Mouse (Mus musculus) heart, embryonic 11.5 days (tissue): ENCODE results near the gene St6galnac1. TPM values are rescaled to one million over a fixed set of nuclear protein-coding genes. Genes with fewer than 3 reads are reported as not detected.

Experiments used
- ATAC-seq: fragments of 200-750 bp; cut with Nextera tagmentation; replicated peaks from 2 replicates; pipeline ENCODE4 v1.8.0; 2017; ENCODE audit warnings: moderate library complexity; ENCODE audit not compliant: insufficient number of reproducible peaks, low FRiP score, low TSS enrichment
- H3K27ac ChIP-seq: fragments of 300-500 bp; sonication (generic); 2 replicates; pipeline ENCODE4 v1.5.1; 2014; ENCODE audit warnings: mild to moderate bottlenecking, low read depth, low read length
- H3K27me3 ChIP-seq: fragments of 300-500 bp; sonication (generic); 2 replicates; pipeline ENCODE4 v1.6.1; 2014; ENCODE audit warnings: mild to moderate bottlenecking, low read length, mixed read lengths; ENCODE audit not compliant: control insufficient read depth, insufficient read depth
- H3K36me3 ChIP-seq: fragments of 300-500 bp; sonication (generic); 2 replicates; pipeline ENCODE4 v1.6.1; 2014; ENCODE audit warnings: mild to moderate bottlenecking, low read length, moderate library complexity, mixed read lengths; ENCODE audit not compliant: control insufficient read depth, insufficient read depth
- H3K4me1 ChIP-seq: fragments of 300-500 bp; sonication (generic); 2 replicates; pipeline ENCODE4 v1.6.1; 2014; ENCODE audit warnings: low read length; ENCODE audit not compliant: control insufficient read depth, insufficient read depth
- H3K4me2 ChIP-seq: fragments of 300-500 bp; sonication (generic); 2 replicates; pipeline ENCODE4 v1.6.1; 2014; ENCODE audit warnings: mild to moderate bottlenecking, moderate library complexity
- H3K4me3 ChIP-seq: fragments of 300-500 bp; sonication (generic); 2 replicates; pipeline ENCODE4 v1.5.1; 2014; ENCODE audit warnings: low read depth, low read length
- H3K9ac ChIP-seq: fragments of 300-500 bp; sonication (generic); 2 replicates; pipeline ENCODE4 v1.6.1; 2014; ENCODE audit warnings: mild to moderate bottlenecking, low read depth, low read length, moderate library complexity
- H3K9me3 ChIP-seq: fragments of 300-500 bp; sonication (generic); replicated peaks from 2 replicates; pipeline ENCODE4 v1.6.1; 2016; ENCODE audit warnings: low read length; ENCODE audit not compliant: control insufficient read depth
- WGBS: fragments of 180-500 bp; shearing (Covaris S2); extraction: QIAGEN DNeasy Blood & Tissue Kit; methylation state at CpG from one replicate; pipeline ENCODE4 v1.1.7; 2014; ENCODE audit not compliant: insufficient replicate concordance; 5-methylcytosine and 5-hydroxymethylcytosine counted together
- polyA plus RNA-seq: library from polyadenylated mRNA; unstranded; fragments of >200 nt; fragmentation: Nextera tagmentation; extraction: Ambion mirVana; gene quantifications from 2 replicates; pipeline ENCODE4 v1.2.1, GENCODE M21; 2014

The St6galnac1 gene
- polyA plus RNA-seq, 1 experiment from 2014 or later: not detected

- no peaks in the 10 kb centered on the region for H3K9me3 ChIP-seq
- H3K27me3 ChIP-seq: no peaks in the 10 kb centered on the region
- H3K27ac ChIP-seq: no peak overlapping the region
- H3K4me2 ChIP-seq: no peak overlapping the region
- peaks cover 2% of the 10 kb centered on the region; the same call in 1 of the 2 replicates for H3K4me1 ChIP-seq
- H3K4me3 ChIP-seq: no peak overlapping the region
- H3K36me3 ChIP-seq: no peaks in the 10 kb centered on the region
- ATAC-seq: no peak
- WGBS: 72% methylated on average over 9 of the region's 9 CpGs
- H3K9ac ChIP-seq: no peak overlapping the region
Measured at GRCm38 (mm10) chr11:116729276-116730008, 45.9 kb downstream of the St6galnac1 start.

- H3K9ac ChIP-seq: no peak overlapping the region
- H3K9me3 ChIP-seq: no peaks in the 10 kb centered on the region
- WGBS: 86% methylated on average over 3 of the region's 3 CpGs
- no peaks in the 10 kb centered on the region for H3K27me3 ChIP-seq
- H3K4me2 ChIP-seq: no peak overlapping the region
- ATAC-seq: no peak
- no peak overlapping the region for H3K4me3 ChIP-seq
- H3K4me1 ChIP-seq: peaks cover 2% of the 10 kb centered on the region; the same call in 1 of the 2 replicates
- H3K36me3 ChIP-seq: no peaks in the 10 kb centered on the region
- no peak overlapping the region for H3K27ac ChIP-seq
Measured at GRCm38 (mm10) chr11:116726156-116726555, 49.2 kb downstream of the St6galnac1 start.

- 31% methylated on average over 27 of the region's 27 CpGs for whole genome bisulfite sequencing
Measured at GRCm38 (mm10) chr11:116725031-116725948, 50.0 kb downstream of the St6galnac1 start.

GRCm38 (mm10) chr11:116723064-116723463 lies 52.2 kb downstream of the St6galnac1 start:
- H3K27ac ChIP-seq: no peak overlapping the region
- peaks cover 2% of the 10 kb centered on the region; the same call in 1 of the 2 replicates for H3K4me1 ChIP-seq
- H3K9ac ChIP-seq: no peak overlapping the region
- no peaks in the 10 kb centered on the region; the same call in 1 of the 2 replicates for H3K9me3 ChIP-seq
- WGBS: 69% methylated on average over 5 of the region's 5 CpGs
- no peak overlapping the region for H3K4me3 ChIP-seq
- no peak for ATAC-seq
- no peaks in the 10 kb centered on the region for H3K27me3 ChIP-seq
- no peak overlapping the region for H3K4me2 ChIP-seq
- no peaks in the 10 kb centered on the region for H3K36me3 ChIP-seq

More at GRCm38 (mm10) chr11:116725031-116725948, 50.0 kb downstream of the St6galnac1 start:
- Histone ChIP-seq H3K4me3 (no peak overlapping the region; the same call in 1 of the 2 replicates), H3K4me2 (peak overlapping the region; percentile 43), H3K4me1 (peaks cover 2% of the 10 kb centered on the region; the same call in 1 of the 2 replicates), H3K9me3 (no peaks in the 10 kb centered on the region), H3K27ac (no peak overlapping the region), H3K36me3 (no peaks in the 10 kb centered on the region), H3K27me3 (no peaks in the 10 kb centered on the region), H3K9ac (peak overlapping the region; percentile 5; the same call in 1 of the 2 replicates)
- no peak for ATAC-seq

- ATAC-seq: no peak
Measured at GRCm38 (mm10) chr11:116721548-116722271, 53.6 kb downstream of the St6galnac1 start.

GRCm38 (mm10) chr11:116720319-116720865 lies 54.9 kb downstream of the St6galnac1 start:
- H3K36me3 ChIP-seq: no peaks in the 10 kb centered on the region
- no peak overlapping the region for H3K27ac ChIP-seq
- no peaks in the 10 kb centered on the region for H3K27me3 ChIP-seq
- H3K4me3 ChIP-seq: no peak overlapping the region
- peaks cover 2% of the 10 kb centered on the region; the same call in 1 of the 2 replicates for H3K4me1 ChIP-seq
- no peak overlapping the region for H3K9ac ChIP-seq
- H3K9me3 ChIP-seq: no peaks in the 10 kb centered on the region; the same call in 1 of the 2 replicates
- no peak for ATAC-seq
- 82% methylated on average over 15 of the region's 15 CpGs for WGBS
- H3K4me2 ChIP-seq: no peak overlapping the region

More at GRCm38 (mm10) chr11:116721548-116722271, 53.6 kb downstream of the St6galnac1 start:
- H3K36me3 ChIP-seq: no peaks in the 10 kb centered on the region
- H3K4me3 ChIP-seq: no peak overlapping the region
- H3K27ac ChIP-seq: no peak overlapping the region
- H3K9ac ChIP-seq: no peak overlapping the region
- H3K4me1 ChIP-seq: peaks cover 2% of the 10 kb centered on the region; the same call in 1 of the 2 replicates
- no peaks in the 10 kb centered on the region; the same call in 1 of the 2 replicates for H3K9me3 ChIP-seq
- no peak overlapping the region for H3K4me2 ChIP-seq
- 62% methylated on average over 9 of the region's 9 CpGs for WGBS
- H3K27me3 ChIP-seq: no peaks in the 10 kb centered on the region
